Mouse (Mus musculus): Measurements from ENCODE around the gene Gm9936.
"Not testable (repeated sequence)": the region's sequence is repeated elsewhere in the genome, so short reads cannot be mapped to it uniquely, and the experiment has no call there.

The Gm9936 gene

GRCm38 (mm10) chr5:114840481-114840880 is 18.0 kb downstream of the Gm9936 start:
- not testable (repeated sequence) for DNase-seq (ENCODE audit: low read depth, low spot score)

- no peak for DNase-seq (ENCODE audit: low read depth, low spot score)
These were observed 21.6 kb downstream of the Gm9936 start for GRCm38 (mm10) chr5:114836886-114837285.

GRCm38 (mm10) chr5:114829740-114830139 is 28.7 kb downstream of the Gm9936 start:
- DNase-seq (ENCODE audit: low read depth, low spot score) = no peak

- no peak for DNase-seq (ENCODE audit: low read depth, low spot score)
These were observed 31.1 kb downstream of the Gm9936 start for GRCm38 (mm10) chr5:114827427-114827826.

- peak; percentile 93 for DNase-seq (ENCODE audit: low read depth, low spot score)
These were observed 32.3 kb downstream of the Gm9936 start for GRCm38 (mm10) chr5:114825978-114826691.

GRCm38 (mm10) chr5:114824197-114824596 is 34.3 kb downstream of the Gm9936 start:
- peak; percentile 79 for DNase-seq (ENCODE audit: low read depth, low spot score)

GRCm38 (mm10) chr5:114822796-114823688 is 35.4 kb downstream of the Gm9936 start, which contains the start of gene 1500011B03Rik:
1500011B03Rik (minus strand) TSS chr5:114823468.
- DNase-seq (ENCODE audit: low read depth, low spot score) = peak; percentile 92

GRCm38 (mm10) chr5:114818124-114818523 is 40.4 kb downstream of the Gm9936 start:
- no peak for DNase-seq (ENCODE audit: low read depth, low spot score)

- DNase-seq (ENCODE audit: low read depth, low spot score) = no peak
These were observed 41.9 kb downstream of the Gm9936 start for GRCm38 (mm10) chr5:114816599-114816998.

- peak; percentile 97 for DNase-seq (ENCODE audit: low read depth, low spot score)
These were observed 44.8 kb downstream of the Gm9936 start for GRCm38 (mm10) chr5:114813525-114814181.

GRCm38 (mm10) chr5:114809826-114810225 is 48.7 kb downstream of the Gm9936 start:
- no peak for DNase-seq (ENCODE audit: low read depth, low spot score)

- DNase-seq (ENCODE audit: low read depth, low spot score) = no peak
These were observed 49.2 kb downstream of the Gm9936 start for GRCm38 (mm10) chr5:114809181-114809756.

GRCm38 (mm10) chr5:114808385-114808784 is 50.1 kb downstream of the Gm9936 start:
- no peak for DNase-seq (ENCODE audit: low read depth, low spot score)

- DNase-seq (ENCODE audit: low read depth, low spot score) = no peak
These were observed 50.6 kb downstream of the Gm9936 start for GRCm38 (mm10) chr5:114807893-114808292.

- no peak for DNase-seq (ENCODE audit: low read depth, low spot score)
These were observed 51.0 kb downstream of the Gm9936 start for GRCm38 (mm10) chr5:114807468-114807867.

- no peak for DNase-seq (ENCODE audit: low read depth, low spot score)
These were observed 51.4 kb downstream of the Gm9936 start for GRCm38 (mm10) chr5:114807063-114807462.

- no peak for DNase-seq (ENCODE audit: low read depth, low spot score)
These were observed 51.8 kb downstream of the Gm9936 start for GRCm38 (mm10) chr5:114806636-114807035.
